Mouse (Mus musculus) inflammation-experienced regulatory T-cells, adult 6 months (primary cell): Measurements from ENCODE around the gene Sh3yl1. TPM values are rescaled to one million over a fixed set of nuclear protein-coding genes. Genes with fewer than 3 reads are reported as not detected.
A peak's percentile ranks its signal among the peaks of the same experiment; 100 is the strongest.

Experiments
- ATAC-seq: one replicate; pipeline ENCODE4 v1.8.0; 2017
- polyA plus RNA-seq, 3 experiments: library from polyadenylated mRNA; unstranded; fragments of 100-300 nt; shearing (Covaris generic); gene quantifications; one replicate each; pipeline ENCODE4 v1.2.1; 2017

Gene Sh3yl1
- polyA plus RNA-seq, 3 experiments from 2014 or later, result 0.32 to 1.8 (median 0.82) TPM

DNA sequence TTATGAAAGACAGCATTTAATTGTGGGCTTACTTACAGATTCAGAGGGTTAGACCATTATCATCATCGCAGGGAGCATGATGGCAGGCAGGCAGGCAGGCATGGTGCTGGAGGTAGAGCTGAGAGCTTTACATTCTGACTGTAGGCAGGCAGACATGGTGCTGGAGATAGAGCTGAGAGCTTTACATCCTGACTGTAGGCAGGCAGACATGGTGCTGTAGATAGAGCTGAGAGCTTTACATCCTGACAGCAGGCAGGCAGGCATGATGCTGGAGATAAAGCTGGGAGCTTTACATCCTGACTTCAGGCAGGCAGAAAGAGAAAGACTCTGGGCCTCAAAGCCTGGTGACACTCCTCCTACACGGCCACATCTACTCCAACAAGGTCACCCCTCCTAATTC is 59.2 kb downstream of the Sh3yl1 start:
- ATAC-seq, result no peak

DNA sequence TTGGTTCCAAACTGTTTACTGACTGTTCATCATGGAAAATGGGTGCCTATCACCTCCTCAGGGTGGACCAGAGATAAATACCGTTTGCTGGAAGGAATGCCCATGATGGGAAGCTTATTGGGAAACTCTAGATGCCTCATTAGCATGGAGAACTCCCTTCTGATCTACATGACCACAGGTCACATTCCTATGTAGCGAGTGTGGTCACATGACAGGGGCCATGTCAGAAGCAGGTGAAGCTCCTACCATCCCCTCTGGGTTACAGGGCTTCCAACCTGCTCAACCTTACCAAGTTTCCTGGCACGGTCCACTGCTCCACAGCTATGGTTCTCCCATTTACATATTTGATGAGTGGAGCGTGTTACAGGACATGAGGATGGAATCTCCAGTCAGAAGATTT is 92.3 kb downstream of the Sh3yl1 start:
- ATAC-seq, result no peak

DNA sequence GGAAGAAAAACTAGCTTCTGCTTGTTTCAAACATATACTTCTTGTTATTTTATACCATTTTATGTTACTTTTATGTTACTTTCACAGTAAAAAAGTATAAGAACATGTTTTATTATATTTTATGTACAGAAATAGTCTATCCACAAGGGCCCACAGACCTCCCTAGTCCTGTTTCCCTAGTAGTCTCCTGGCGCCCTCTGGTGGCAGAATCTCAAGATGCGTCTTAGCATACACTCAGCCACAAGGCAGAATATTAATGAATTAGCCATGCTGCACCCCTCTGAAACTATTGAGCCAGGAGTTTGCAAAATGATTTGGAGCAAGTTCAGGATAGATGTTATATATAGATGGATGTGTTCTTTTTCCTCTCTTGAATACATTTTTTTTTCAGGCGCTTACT is 93.5 kb downstream of the Sh3yl1 start:
- peak; percentile 56 for ATAC-seq

DNA sequence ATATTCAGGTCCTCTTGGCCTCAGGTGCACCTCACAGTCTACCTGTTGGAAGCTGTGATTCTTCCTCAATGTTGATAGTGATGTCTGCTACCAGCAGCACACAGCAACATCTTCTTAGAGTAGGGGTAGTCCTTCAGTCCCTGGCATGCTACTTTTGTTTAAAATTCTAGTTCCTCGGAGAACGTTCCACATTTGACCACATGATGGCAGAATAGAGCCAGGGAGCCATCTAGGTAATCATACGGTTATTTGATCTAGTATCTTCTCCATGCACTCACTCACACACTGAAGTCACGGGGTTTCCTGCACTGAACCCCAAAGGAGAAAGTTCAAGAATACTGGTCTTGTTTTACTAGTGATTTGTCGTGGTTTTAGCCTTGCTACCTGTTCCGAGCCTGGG is 96.7 kb downstream of the Sh3yl1 start:
- ATAC-seq, result no peak

Other genes starting within 250 kb of the Sh3yl1 start
- not detected for gene Alkal2, start 27.3 kb upstream of the Sh3yl1 start, polyA plus RNA-seq
- 100 to 1,000 TPM in 1 of 3 experiments, 10 to 100 TPM in 2; 82.3 to 118 (median 93.2) TPM for gene Acp1, start 79 bp upstream of the Sh3yl1 start, polyA plus RNA-seq
- gene Fam110c, start 162.2 kb downstream of the Sh3yl1 start, polyA plus RNA-seq, result under 1 TPM in 2 of 3 experiments, not detected in 1; 0.24 to 0.39 TPM